Mouse (Mus musculus) heart, postnatal 0 days (tissue): ENCODE results near the gene Eln. TPM values are rescaled to one million over a fixed set of nuclear protein-coding genes. Genes with fewer than 3 reads are reported as not detected.
A peak's percentile ranks its signal among the peaks of the same experiment; 100 is the strongest.

Source experiments
- ATAC-seq: fragments of 200-750 bp; cut with Nextera tagmentation; 2 replicates; pipeline ENCODE4 v1.8.0; 2017; ENCODE audit warnings: low read depth, moderate number of reproducible peaks, moderate library complexity; ENCODE audit not compliant: insufficient read depth
- DNase-seq: peaks from one replicate; pipeline ENCODE4 v3.0.0-alpha.2; 2016; ENCODE audit warnings: low spot score
- H3K27ac ChIP-seq: fragments of 300-500 bp; sonication (generic); 2 replicates; pipeline ENCODE4 v1.5.1; 2014; ENCODE audit warnings: low read depth, mild to moderate bottlenecking
- H3K27me3 ChIP-seq: fragments of 300-500 bp; sonication (generic); 2 replicates; pipeline ENCODE4 v1.6.1; 2014; ENCODE audit warnings: low read length, mixed read lengths; ENCODE audit not compliant: control insufficient read depth, insufficient read depth
- H3K36me3 ChIP-seq: fragments of 300-500 bp; sonication (generic); replicated peaks from 2 replicates; pipeline ENCODE4 v1.6.1; 2014; ENCODE audit warnings: low read length, mixed read lengths; ENCODE audit not compliant: control insufficient read depth, insufficient read depth
- H3K4me1 ChIP-seq: fragments of 300-500 bp; sonication (generic); 2 replicates; pipeline ENCODE4 v1.6.1; 2014; ENCODE audit warnings: antibody characterized with exemption; ENCODE audit not compliant: control insufficient read depth, insufficient read depth
- H3K4me2 ChIP-seq: fragments of 300-500 bp; sonication (generic); 2 replicates; pipeline ENCODE4 v1.6.1; 2014; ENCODE audit warnings: low read depth, mild to moderate bottlenecking, low read length, moderate library complexity
- H3K4me3 ChIP-seq: fragments of 300-500 bp; sonication (generic); 2 replicates; pipeline ENCODE4 v1.5.1; 2014; ENCODE audit warnings: low read depth, low read length
- H3K9ac ChIP-seq: fragments of 300-500 bp; sonication (generic); replicated peaks from 2 replicates; pipeline ENCODE4 v1.6.1; 2014; ENCODE audit warnings: low read depth, low read length, mixed read lengths
- H3K9me3 ChIP-seq: fragments of 300-500 bp; sonication (generic); replicated peaks from 2 replicates; pipeline ENCODE4 v1.6.1; 2016; ENCODE audit warnings: low read length; ENCODE audit not compliant: control insufficient read depth
- CTCF ChIP-seq: IDR thresholded peaks from 2 replicates; pipeline ENCODE4 v1.5.1; 2016; ENCODE audit warnings: antibody characterized with exemption, control low read depth, low read depth
- EP300 ChIP-seq: IDR thresholded peaks from 2 replicates; pipeline ENCODE4 v1.6.1; 2016; ENCODE audit warnings: antibody characterized with exemption, low read depth
- WGBS: fragments of 180-500 bp; shearing (Covaris S2); extraction: QIAGEN DNeasy Blood & Tissue Kit; methylation state at CpG from one replicate; pipeline ENCODE4 v1.1.7; 2014; 5-methylcytosine and 5-hydroxymethylcytosine counted together
- polyA plus RNA-seq: library from polyadenylated mRNA; unstranded; fragments of >200 nt; fragmentation: Nextera tagmentation; extraction: Ambion mirVana; gene quantifications from 2 replicates; pipeline ENCODE4 v1.2.1, GENCODE M21; 2015
- total RNA-seq: library from RNA; depleted of rRNA; stranded (reverse); fragments of >200 nt; gene quantifications from 2 replicates; pipeline ENCODE4 v1.2.3, GENCODE M21; 2014; ENCODE audit warnings: low replicate concordance

The Eln gene
- total and polyA plus RNA-seq, 2 experiments from 2014 or later: 313 to 362 TPM

- WGBS: 76% methylated on average over 16 of the region's 16 CpGs
- no peak for DNase-seq
- no peak overlapping the region for H3K4me3 ChIP-seq
Observed at GRCm38 (mm10) chr5:134765441-134765840, 18.3 kb upstream of the Eln start.

DNA sequence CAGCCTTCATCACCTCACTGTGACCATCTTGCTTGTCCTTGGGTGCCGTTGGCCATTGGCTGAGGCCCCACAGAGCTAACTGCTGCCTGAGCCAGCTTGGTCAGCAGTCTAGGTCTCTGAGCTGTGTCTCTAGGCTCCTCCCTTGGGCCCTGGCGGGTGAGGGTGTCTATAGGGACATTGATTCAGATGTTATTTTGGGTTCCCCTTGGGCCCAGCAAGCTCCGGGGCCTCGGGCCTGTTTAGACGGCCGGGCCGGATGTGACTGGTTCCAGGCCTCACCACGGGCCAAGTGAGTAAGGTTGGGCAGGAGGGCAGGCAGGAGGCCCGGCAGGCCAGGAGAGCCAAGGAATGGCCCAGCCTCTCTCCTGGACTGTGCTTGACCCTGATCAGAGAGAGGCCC lies 16.2 kb upstream of the Eln start:
- 57% methylated on average over 9 of the region's 9 CpGs for WGBS
- ATAC-seq (peak; percentile 22; the same call in 1 of the 2 replicates), DNase-seq (no peak)
- Histone ChIP-seq H3K9me3 (no peaks in the 10 kb centered on the region), H3K4me3 (no peak overlapping the region), H3K27ac (no peak overlapping the region), H3K27me3 (peaks cover 3% of the 10 kb centered on the region; the same call in 1 of the 2 replicates), H3K9ac (no peak overlapping the region), H3K4me1 (no peaks in the 10 kb centered on the region), H3K36me3 (no peaks in the 10 kb centered on the region), H3K4me2 (no peak overlapping the region)
- TF ChIP-seq CTCF (no peak), EP300 (no peak)

More at GRCm38 (mm10) chr5:134765441-134765840, 18.3 kb upstream of the Eln start:
- H3K27me3 ChIP-seq: peaks cover 3% of the 10 kb centered on the region; the same call in 1 of the 2 replicates
- H3K4me2 ChIP-seq: no peak overlapping the region
- no peak overlapping the region for H3K9ac ChIP-seq
- H3K9me3 ChIP-seq: no peaks in the 10 kb centered on the region
- H3K4me1 ChIP-seq: no peaks in the 10 kb centered on the region
- peak; percentile 65 for ATAC-seq
- no peak for TF ChIP-seq EP300
- TF ChIP-seq CTCF: no peak
- H3K27ac ChIP-seq: no peak overlapping the region
- H3K36me3 ChIP-seq: no peaks in the 10 kb centered on the region

- Histone ChIP-seq H3K4me3 (no peak overlapping the region), H3K4me1 (no peaks in the 10 kb centered on the region), H3K4me2 (no peak overlapping the region), H3K9ac (no peak overlapping the region), H3K27me3 (peaks cover 3% of the 10 kb centered on the region; the same call in 1 of the 2 replicates), H3K9me3 (no peaks in the 10 kb centered on the region), H3K27ac (no peak overlapping the region), H3K36me3 (no peaks in the 10 kb centered on the region)
- TF ChIP-seq EP300: no peak
- TF ChIP-seq CTCF: no peak
- DNase-seq (peak; percentile 38), ATAC-seq (0 out of 2 replicates have a peak, but pooled peaks have one; percentile 30)
- WGBS: 53% methylated on average over 18 of the region's 18 CpGs
Observed at GRCm38 (mm10) chr5:134761409-134762124, 14.4 kb upstream of the Eln start.

DNA sequence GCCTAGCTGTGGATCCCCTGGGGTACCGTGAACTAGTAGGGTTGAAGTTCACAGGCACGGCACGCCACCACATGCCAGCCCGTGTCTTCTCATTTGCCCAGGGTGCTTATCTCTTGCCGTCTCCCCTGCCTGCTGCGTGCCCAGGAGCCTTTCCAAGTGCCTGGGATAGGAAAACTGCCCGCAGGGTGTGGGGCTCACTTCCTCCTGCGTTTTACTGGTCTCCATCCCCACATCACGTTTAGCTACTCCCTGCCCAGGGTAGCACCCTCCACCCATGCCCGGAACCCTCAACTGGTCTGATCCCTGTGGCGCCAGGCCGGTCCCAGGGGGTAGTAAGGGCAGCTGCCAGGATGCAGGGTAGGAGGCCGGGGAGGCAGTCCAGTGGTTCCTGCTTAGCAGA lies 8.9 kb upstream of the Eln start:
- Histone ChIP-seq H3K4me2 (no peak overlapping the region), H3K27me3 (peaks cover 5% of the 10 kb centered on the region; the same call in 1 of the 2 replicates), H3K36me3 (no peaks in the 10 kb centered on the region), H3K27ac (no peak overlapping the region), H3K4me3 (no peak overlapping the region), H3K9ac (no peak overlapping the region), H3K9me3 (no peaks in the 10 kb centered on the region), H3K4me1 (peaks cover 4% of the 10 kb centered on the region; the same call in 1 of the 2 replicates)
- DNase-seq: no peak
- TF ChIP-seq EP300 (no peak), CTCF (no peak)
- WGBS: 13% methylated on average over 13 of the region's 13 CpGs
- ATAC-seq: no peak

DNA sequence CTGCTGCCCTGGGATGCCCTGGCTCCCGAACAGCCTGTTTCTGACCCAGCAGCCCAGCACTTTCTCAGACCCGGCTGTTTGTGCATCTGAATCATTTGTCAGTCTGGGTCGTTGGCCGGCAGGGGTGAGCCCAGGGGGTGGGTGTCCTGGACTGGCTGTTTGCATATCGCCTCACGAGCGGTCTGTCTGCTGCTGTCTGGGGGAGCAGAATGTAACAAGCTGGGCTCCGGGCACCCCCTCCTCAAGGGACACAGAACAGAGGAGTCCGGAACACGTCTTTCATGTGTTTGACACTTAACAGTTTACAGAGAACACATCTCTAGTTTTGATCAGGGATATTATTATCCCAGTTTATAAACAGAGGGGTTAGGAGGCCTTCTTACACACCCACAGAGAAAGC lies 7.0 kb upstream of the Eln start:
- no peak for ATAC-seq
- peaks cover 4% of the 10 kb centered on the region; the same call in 1 of the 2 replicates for H3K4me1 ChIP-seq
- WGBS: 64% methylated on average over 10 of the region's 10 CpGs
- H3K4me2 ChIP-seq: no peak overlapping the region
- no peaks in the 10 kb centered on the region for H3K36me3 ChIP-seq
- H3K27ac ChIP-seq: no peak overlapping the region
- TF ChIP-seq EP300: no peak
- no peak for TF ChIP-seq CTCF
- H3K9me3 ChIP-seq: no peaks in the 10 kb centered on the region
- no peak overlapping the region for H3K9ac ChIP-seq
- H3K27me3 ChIP-seq: 0 out of 2 replicates have a peak, but pooled peaks cover 3% of the 10 kb centered on the region
- H3K4me3 ChIP-seq: no peak overlapping the region
- no peak for DNase-seq

GRCm38 (mm10) chr5:134750469-134750868 lies 3.3 kb upstream of the Eln start:
- Histone ChIP-seq H3K4me1 (peaks cover 4% of the 10 kb centered on the region), H3K9ac (no peak overlapping the region), H3K4me3 (no peak overlapping the region), H3K4me2 (no peak overlapping the region), H3K27ac (no peak overlapping the region), H3K9me3 (no peaks in the 10 kb centered on the region), H3K27me3 (peaks cover 10% of the 10 kb centered on the region; the same call in 1 of the 2 replicates), H3K36me3 (no peaks in the 10 kb centered on the region)
- WGBS: 85% methylated on average over 7 of the region's 7 CpGs
- DNase-seq (no peak), ATAC-seq (no peak)
- TF ChIP-seq CTCF (no peak), EP300 (no peak)
